Mouse (Mus musculus): Measurements from ENCODE around the gene Sel1l3.

Sel1l3 gene

GRCm38 (mm10) chr5:53174461-53174860, 39.3 kb downstream of the Sel1l3 start:
- no peak for DNase-seq (ENCODE audit: low read depth)

GRCm38 (mm10) chr5:53172908-53173307, 40.8 kb downstream of the Sel1l3 start:
- DNase-seq (ENCODE audit: low read depth): no peak

DNA sequence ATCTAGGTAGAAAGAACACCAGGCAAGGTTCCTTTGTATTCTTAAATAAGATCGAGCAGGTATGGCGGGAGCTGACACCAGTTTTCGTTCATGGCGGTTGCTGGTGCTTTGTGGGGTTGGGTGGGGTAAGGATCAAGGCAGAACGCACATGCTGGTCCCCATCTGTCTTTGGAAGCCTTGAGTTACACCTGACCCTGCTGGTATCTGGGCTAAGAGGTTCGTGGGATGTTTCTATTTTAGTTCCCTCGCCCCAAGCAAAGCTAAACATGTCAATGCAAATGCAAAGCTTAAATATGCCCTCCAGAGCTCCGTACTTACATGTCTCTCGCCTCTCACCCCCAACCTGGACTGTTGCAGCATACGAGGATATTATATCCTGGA, 41.5 kb downstream of the Sel1l3 start:
- no peak for DNase-seq (ENCODE audit: low read depth)

DNA sequence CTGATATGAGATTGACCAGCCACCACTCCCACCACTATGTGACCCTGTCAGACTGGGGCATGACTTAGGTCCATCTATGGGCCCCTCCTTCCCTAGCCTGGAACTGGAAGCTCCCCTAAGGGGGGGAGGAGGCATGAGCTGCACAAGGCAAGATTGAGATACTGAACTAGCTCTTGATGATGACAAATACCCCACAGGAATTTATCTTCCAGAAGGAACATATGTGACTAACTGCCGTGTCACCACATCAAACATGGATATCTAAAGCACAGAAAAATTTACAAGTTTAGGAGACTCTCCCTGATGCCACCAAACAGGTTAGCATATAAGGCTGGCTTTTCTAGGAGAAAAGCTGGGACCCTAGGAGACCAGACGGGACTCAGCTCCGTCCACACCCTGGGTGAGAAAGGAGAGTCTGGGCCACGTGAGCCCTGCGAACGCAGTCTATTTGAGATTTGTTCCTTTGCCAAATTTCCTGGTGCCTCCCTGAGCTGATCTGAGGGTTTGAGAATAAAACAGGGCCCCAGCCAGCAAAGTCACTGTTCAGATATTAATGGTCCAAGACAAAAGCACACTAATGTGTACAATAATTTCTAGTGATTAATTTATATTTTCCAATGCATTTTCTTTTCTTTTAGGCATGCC, 42.0 kb downstream of the Sel1l3 start:
- no peak for DNase-seq (ENCODE audit: low read depth)

- DNase-seq (ENCODE audit: low read depth): no peak
Observed at GRCm38 (mm10) chr5:53167564-53167963, 46.2 kb downstream of the Sel1l3 start.

- no peak for DNase-seq (ENCODE audit: low read depth)
Observed at GRCm38 (mm10) chr5:53165672-53166071, 48.1 kb downstream of the Sel1l3 start.

DNA sequence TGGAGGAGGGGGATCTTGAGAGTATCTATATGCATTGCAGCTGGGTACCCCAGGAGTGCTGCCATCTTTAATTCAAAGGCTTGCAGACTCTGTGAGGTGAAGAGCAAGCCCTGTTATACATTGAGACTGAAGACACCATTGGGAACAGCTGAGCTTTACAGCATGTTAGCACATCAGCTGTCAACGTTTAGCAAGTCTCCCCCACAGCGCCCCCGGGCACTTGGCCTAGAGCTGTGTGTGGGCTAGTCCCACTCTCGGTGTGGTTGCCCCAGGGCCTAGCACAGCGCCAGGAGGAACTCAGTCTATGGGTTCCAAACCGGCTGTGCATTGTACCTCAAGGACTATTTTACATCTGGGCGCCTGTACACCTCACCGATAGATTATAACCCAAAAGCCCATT, 51.3 kb downstream of the Sel1l3 start:
- no peak for DNase-seq (ENCODE audit: low read depth)

DNA sequence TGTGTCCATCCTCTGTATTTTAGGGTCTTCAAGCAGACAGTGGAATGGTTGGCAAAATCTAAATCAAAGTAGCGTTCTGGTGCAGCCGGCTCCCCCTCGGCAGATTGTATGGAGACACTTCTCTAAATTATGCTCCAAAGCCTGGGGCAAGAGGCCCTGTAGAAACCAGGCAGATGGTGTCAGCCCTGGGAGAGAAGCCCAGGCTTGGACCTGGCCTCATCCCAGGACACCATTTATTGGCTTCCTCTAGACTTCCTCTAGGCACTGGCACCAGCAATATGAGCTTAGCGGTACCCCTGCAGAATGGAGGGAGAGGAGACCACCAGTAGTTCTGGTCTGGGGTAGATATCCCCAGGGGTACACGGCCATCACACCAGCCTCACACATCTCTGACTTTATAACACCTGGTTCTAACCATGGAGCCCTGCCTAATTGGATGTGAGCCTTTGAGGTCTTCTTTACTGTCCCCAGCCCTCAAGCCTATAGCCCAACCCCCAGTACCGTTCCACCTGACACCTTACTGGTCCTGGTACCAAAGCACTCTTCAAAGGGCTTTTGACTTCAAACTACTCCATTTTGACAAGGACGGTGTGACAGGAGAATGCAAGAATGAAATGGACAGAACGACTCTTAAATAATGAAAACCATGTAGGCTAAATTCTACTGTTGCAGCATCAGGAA, 52.1 kb downstream of the Sel1l3 start:
- no peak for DNase-seq (ENCODE audit: low read depth)

DNA sequence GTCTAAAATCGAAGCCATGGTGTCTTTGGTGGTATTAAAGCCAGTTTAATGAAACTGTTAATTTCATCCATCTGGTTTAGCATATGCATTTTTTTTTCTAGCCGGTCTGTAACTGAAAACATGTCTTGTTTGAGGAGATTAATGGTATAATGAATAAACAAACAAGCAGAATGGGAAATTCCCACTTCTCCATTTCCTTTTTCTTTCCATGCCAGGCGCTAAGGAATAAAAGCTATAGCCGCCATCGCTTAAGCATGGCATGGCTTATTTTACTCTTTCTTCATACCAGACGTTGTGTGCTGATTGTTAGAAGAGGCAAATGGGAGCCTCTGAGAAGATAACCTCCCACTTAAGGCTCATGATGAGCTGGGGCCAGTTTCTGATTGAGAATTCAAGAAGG, 53.5 kb downstream of the Sel1l3 start:
- no peak for DNase-seq (ENCODE audit: low read depth)

GRCm38 (mm10) chr5:53159631-53160030, 54.1 kb downstream of the Sel1l3 start:
- DNase-seq (ENCODE audit: low read depth): no peak

GRCm38 (mm10) chr5:53159166-53159565, 54.6 kb downstream of the Sel1l3 start:
- DNase-seq (ENCODE audit: low read depth): no peak

DNA sequence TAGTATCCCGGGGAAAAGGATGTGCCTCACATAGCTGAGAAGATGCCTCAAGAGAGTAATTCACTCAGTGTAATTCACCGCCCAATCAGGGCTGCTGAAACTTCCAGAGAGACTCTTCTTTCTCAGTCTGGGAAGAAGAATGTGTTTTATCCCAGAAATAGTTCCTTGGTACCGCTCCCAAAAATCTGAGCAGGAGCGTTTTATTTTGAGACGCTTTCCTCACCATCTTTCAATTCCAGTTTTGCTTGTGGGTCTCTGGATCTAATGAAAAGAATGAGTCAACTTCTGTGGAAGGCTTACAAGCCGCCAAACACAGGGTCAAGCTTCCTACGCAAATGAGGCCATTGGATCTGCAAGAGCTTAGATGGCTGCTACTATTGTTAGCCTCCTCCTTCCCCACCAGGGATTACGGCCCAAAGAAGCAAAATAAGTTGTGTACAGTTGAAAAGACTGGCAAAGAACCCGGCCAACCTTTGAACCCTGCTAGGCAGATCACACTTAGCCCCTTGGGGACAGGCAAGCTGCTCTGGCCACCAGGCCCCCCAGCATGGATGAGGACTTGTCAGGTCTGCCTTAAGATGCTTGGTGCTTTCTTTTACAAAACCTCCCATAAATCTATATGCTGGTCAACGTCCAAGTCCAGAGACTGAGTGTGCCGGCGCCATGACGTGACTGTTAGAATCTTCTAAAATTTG, 57.6 kb downstream of the Sel1l3 start:
- no peak for DNase-seq (ENCODE audit: low read depth)

GRCm38 (mm10) chr5:53154501-53154900, 59.2 kb downstream of the Sel1l3 start:
- no peak for DNase-seq (ENCODE audit: low read depth)

DNA sequence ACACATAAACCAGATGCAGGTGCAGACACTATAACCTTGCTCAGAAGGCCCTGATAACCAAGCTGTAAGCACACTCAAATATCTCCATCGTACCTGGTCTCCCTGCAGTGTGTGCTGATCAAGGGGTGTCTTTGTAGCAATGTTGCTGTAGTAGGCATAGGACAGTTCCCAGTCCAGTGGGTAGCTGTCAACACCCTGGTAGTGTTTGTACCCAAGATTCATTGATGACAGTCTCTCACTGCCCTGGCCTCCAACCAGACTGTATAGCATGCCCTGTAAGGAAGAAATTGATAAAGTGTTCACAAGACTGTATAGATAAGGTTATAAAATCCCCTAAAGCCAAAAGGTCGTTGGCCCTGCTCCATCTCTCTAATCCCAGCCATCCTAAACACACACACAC, 59.6 kb downstream of the Sel1l3 start:
- no peak for DNase-seq (ENCODE audit: low read depth)

DNA sequence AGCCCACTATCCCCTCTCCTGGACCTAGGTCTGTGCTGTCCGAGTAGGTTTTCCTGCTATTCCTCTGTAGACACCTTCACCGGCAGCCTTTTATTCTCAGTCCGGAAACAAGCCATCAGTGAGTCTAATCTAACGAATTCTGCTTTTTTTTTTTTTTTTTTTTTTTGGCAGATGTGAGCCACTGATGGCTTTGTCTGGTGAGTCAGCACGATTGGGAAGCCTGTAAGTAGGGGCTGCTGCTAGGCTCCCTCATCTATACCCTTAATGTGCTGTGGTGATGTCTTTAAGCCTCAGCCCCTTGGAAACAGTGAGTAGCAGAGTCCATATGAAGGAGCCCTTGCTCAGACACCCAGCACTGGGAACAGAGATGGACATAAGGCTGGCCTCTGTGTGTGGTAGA, 60.6 kb downstream of the Sel1l3 start:
- DNase-seq (ENCODE audit: low read depth): peak; percentile 40

GRCm38 (mm10) chr5:53151379-53151960, 62.3 kb downstream of the Sel1l3 start:
- no peak for DNase-seq (ENCODE audit: low read depth)

DNA sequence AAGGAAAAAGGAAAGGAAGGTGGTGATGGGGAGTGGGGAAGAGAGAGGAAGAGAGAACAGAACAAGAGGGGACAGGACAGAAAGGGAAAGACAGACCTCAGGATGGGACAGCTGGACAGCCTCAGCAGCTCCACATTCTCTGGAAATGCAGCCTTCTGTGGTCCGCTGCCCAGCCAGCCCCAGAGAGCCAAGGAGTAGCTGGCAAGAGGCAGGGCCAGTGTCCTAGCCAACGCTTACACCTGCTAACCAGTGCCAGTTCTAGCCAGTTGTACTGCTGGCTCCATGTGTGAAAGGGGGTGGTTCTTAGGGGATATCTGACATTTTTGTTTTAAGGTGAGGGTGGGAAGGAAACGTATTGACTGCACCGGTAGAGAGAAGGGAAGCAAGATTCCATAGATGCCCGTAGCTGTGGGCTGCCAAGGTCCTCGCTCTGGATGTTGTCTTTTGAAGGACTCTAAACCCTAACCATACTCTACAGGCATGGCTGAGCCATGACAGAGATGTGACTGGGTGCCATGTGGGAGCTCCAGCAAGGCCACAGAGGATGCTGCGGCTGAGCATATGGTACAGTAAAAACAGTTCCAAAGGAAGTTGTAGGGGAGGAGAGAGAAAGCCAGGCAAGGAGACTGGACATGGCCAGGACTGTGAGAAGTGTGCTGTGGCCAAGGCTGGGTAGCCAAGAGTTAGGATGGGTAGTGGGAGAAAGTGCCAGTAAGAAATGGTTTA, 64.6 kb downstream of the Sel1l3 start:
- no peak for DNase-seq (ENCODE audit: low read depth)

- no peak for DNase-seq (ENCODE audit: low read depth)
Observed at GRCm38 (mm10) chr5:53148160-53148923, 65.4 kb downstream of the Sel1l3 start.

DNA sequence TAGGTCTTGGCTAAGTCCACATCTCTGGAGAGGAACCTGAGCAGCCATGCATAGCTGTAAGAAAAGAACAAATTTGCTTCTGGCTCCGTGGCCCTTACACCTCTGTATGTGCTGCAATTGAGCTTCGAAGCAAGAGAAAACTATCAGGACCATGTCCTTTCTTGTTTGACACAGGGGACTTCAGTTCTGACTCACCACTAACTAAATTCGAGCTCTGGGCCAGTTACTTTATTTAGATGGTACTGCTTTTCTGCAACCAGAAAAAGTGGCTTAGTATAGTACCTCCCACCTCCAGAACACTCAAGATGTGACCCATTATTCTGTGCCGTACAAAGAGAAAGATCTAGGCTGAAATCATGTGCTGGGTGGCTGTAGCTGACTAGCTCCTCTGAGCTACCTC, 66.3 kb downstream of the Sel1l3 start:
- DNase-seq (ENCODE audit: low read depth): no peak

DNA sequence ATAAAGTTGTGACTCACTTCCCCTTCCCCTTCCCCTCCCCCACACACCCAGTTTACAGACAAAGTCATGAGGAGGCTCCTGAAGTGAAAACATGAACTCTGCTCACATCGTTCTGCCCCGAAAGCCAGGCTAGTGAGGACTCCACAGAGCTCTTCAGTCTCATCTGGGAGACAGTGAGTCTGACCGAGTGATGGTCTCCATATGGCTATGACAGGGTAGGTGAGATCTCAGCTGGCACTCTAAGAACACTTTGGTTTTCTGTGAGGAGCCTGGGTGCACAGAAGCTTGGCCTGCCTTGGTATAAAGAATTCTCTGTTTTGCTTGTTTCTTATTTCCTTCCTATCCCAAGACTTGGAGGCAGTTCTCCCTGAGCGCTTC, 67.1 kb downstream of the Sel1l3 start:
- no peak for DNase-seq (ENCODE audit: low read depth)

DNA sequence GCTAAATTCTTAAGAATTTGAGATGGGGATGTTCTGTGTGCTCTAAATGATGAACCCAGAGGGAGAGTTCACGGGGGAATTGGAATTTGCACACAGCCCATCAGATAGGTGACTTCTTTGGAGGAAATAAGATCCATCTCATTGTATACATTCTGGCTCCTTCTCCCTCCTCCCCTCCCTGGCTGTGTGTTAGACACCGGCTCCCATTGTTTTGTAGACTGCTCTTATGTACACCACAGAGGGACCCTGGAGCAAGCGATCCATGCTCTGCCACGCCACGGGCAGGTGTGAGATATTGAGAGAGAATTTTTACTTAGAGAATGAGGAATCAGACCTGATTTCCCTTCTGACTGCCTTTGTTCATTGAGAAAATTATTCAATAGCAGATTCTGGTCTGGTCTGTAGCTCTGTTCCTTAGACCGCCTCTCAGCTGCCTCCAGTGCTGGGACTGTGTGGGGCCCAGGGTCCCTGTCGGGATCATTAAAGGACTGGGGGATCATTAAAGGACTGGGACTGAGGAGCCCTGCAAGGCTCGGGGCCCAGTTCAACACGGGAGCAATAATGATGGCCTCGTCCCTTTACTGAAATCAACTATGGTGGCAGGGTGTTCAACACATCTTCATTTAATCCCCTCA, 67.6 kb downstream of the Sel1l3 start:
- DNase-seq (ENCODE audit: low read depth): no peak
